Mouse (Mus musculus) lung, postnatal 0 days (tissue): ENCODE measurements around the gene Rtl8c.
"Not testable (repeated sequence)": the region's sequence is repeated elsewhere in the genome, so short reads cannot be mapped to it uniquely, and the experiment has no call there.

Experiments
- CTCF ChIP-seq: IDR thresholded peaks from 2 replicates; pipeline ENCODE4 v1.5.1; 2016; ENCODE audit warnings: antibody characterized with exemption, mild to moderate bottlenecking
- EP300 ChIP-seq: IDR thresholded peaks from 2 replicates; pipeline ENCODE4 v1.6.1; 2016; ENCODE audit warnings: antibody characterized with exemption, mild to moderate bottlenecking, control low read depth

- not testable (repeated sequence) for TF ChIP-seq EP300, CTCF
Observed at GRCm38 (mm10) chrX:53642604-53642979, 34.8 kb downstream of the Rtl8c start.
